Mouse (Mus musculus) right cerebral cortex, adult 2 months (tissue): ENCODE results near the gene Olfr1457.

Experiments
- DNase-seq, 2 experiments: peaks; one replicate each; pipeline ENCODE4 v3.0.0; 2021 to 2022; ENCODE audit warnings: low spot score in 2 of 2

Gene Olfr1457

DNA sequence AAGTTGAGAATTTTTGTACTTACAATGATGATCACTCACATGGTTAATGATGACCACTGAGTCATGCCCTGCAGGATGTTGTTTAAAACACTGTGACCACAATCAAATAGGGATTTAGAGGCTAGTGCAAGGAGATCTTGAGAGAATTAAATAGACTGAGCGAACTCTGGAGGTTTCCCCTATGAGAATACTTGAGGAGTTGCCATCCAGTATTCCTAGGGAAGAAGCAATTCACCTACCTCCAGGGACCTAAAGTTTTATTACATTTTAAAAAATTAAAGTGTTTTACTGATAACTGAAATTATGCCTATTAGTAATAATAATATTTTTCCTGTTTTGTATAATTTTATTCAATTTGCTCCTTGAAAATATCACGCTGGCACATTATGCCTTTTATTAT, at the start of gene Olfr1457:
Gene Olfr1457, minus strand, starts transcription at position 101 of the 400 bp plus-strand sequence.
- DNase-seq, result no peak

DNA sequence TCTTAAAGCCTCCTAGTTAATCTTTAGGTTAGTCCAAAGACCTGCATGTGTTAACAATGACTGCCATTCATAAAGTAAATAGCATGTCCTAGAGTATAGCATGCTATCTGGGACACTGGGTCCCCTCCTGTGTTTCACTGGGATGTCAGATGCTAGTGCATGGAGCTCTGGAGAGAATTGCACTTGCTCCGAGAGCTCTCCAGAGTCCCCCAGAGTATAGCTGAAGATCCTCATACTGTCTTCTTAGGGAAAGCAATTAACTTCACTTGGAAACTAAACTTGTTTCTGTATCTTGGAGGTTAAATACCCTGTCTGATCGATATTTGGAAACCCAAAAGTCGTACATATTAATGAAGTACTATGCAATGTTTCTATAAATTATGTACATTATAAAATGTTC, 9.0 kb upstream of the Olfr1457 start, which contains the start of gene Olfr1458:
Gene Olfr1458, minus strand, starts transcription at position 101 of the 400 bp plus-strand sequence.
- DNase-seq, result no peak

DNA sequence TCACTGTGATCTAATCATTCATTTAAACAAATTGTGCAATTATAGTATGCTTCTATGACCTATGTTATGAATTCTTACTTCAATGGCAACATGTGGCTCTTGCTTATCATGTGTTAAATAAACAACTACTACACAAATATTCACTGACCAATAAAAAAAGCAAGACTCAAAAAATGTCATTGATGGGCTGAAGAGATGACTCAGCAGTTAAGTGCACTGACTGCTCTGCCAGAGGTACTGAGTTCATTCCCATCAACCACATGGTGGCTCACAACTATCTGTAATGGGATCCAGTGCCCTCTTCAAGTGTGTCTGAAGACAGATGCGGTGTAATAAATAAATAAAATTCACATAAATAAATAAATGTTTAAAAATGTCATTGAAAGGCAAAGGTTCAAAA, 3.8 kb downstream of the Olfr1457 start:
- no peak for DNase-seq

DNA sequence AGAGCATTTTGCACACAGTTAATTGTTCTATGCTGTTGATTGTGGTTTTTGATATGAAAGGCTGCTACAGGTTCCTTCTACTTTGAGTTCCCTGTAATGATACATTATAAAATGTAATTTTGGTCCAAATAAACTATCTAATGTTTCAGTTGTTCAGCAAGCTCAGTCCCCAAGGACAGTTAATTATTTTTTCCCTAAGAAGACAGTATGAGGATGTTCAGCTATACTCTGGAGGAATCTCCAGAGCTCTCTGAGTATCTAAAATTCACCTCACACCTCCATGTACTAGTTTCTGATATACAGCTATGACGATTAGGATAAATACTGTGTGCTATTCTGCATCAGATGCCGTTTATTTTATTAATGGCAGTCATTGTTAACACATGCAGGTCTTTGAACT, 37.4 kb downstream of the Olfr1457 start, which contains the start of gene Olfr1454:
Gene Olfr1454, plus strand, starts transcription at position 301 of the 400 bp plus-strand sequence.
- no peak for DNase-seq
